Mouse (Mus musculus): ENCODE measurements around the gene Tesk1. TPM values are rescaled to one million over a fixed set of nuclear protein-coding genes. Genes with fewer than 3 reads are reported as not detected.
A peak's percentile ranks its signal among the peaks of the same experiment; 100 is the strongest.

Tesk1 gene
- polyA plus RNA-seq, 1 experiment from 2014 or later = 19.0 TPM

GRCm38 (mm10) chr4:43401486-43401885 lies 40.3 kb upstream of the Tesk1 start:
- H3K4me3 ChIP-seq (ENCODE audit: low read depth, low read length) = no peak overlapping the region
- H3K4me1 ChIP-seq (ENCODE audit: control insufficient read depth, insufficient read depth, low read length) = peaks cover 18% of the 10 kb centered on the region
- H3K27me3 ChIP-seq (ENCODE audit: control insufficient read depth, insufficient read depth, low read length) = no peaks in the 10 kb centered on the region
- H3K36me3 ChIP-seq (ENCODE audit: control insufficient read depth, insufficient read depth, low read length) = no peaks in the 10 kb centered on the region
- no peaks in the 10 kb centered on the region for H3K9me3 ChIP-seq (ENCODE audit: control insufficient read depth, low read length)
- no peak overlapping the region for H3K27ac ChIP-seq (ENCODE audit: low read depth, low read length)
- no peak overlapping the region for H3K4me2 ChIP-seq (ENCODE audit: low read depth, low read length)
- no peak for ATAC-seq (ENCODE audit: low read depth)
- WGBS = 89% methylated on average over 10 of the region's 10 CpGs
- no peak overlapping the region for H3K9ac ChIP-seq (replicated peaks; ENCODE audit: low read depth, low read length)

GRCm38 (mm10) chr4:43402212-43402611 lies 39.5 kb upstream of the Tesk1 start:
- no peaks in the 10 kb centered on the region for H3K36me3 ChIP-seq (ENCODE audit: control insufficient read depth, insufficient read depth, low read length)
- H3K4me3 ChIP-seq (ENCODE audit: low read depth, low read length) = no peak overlapping the region
- H3K27ac ChIP-seq (ENCODE audit: low read depth, low read length) = no peak overlapping the region
- ATAC-seq (ENCODE audit: low read depth) = no peak
- H3K9me3 ChIP-seq (ENCODE audit: control insufficient read depth, low read length) = no peaks in the 10 kb centered on the region
- H3K4me1 ChIP-seq (ENCODE audit: control insufficient read depth, insufficient read depth, low read length) = peaks cover 18% of the 10 kb centered on the region
- no peak overlapping the region for H3K4me2 ChIP-seq (ENCODE audit: low read depth, low read length)
- WGBS = 83% methylated on average over 9 of the region's 9 CpGs
- H3K9ac ChIP-seq (replicated peaks; ENCODE audit: low read depth, low read length) = no peak overlapping the region
- no peaks in the 10 kb centered on the region for H3K27me3 ChIP-seq (ENCODE audit: control insufficient read depth, insufficient read depth, low read length)

DNA sequence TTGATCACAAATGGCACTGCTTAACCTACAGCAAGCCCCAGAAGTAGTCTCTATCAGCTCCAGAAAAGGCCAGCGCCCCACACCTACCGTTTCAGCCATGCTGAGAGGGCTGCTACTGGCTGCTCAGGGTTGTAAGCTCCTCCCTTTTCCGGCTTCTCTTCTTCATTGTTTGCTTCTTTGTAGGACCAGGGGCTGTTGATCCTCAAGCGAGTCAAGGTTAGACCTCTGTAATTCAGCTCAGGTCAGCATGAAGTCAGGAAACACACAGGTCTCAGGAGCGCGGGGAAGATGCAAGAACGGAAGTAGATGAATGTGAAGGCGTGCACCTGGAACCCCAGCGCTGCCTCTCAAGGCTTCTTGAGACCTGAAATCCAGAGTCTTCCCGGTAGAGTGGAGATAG lies 37.0 kb upstream of the Tesk1 start:
- WGBS = 93% methylated on average over 10 of the region's 10 CpGs
- no peaks in the 10 kb centered on the region for H3K9me3 ChIP-seq (ENCODE audit: control insufficient read depth, low read length)
- no peaks in the 10 kb centered on the region for H3K36me3 ChIP-seq (ENCODE audit: control insufficient read depth, insufficient read depth, low read length)
- H3K4me2 ChIP-seq (ENCODE audit: low read depth, low read length) = no peak overlapping the region
- H3K27me3 ChIP-seq (ENCODE audit: control insufficient read depth, insufficient read depth, low read length) = no peaks in the 10 kb centered on the region
- no peak overlapping the region for H3K9ac ChIP-seq (replicated peaks; ENCODE audit: low read depth, low read length)
- H3K27ac ChIP-seq (ENCODE audit: low read depth, low read length) = no peak overlapping the region
- no peak for ATAC-seq (ENCODE audit: low read depth)
- H3K4me3 ChIP-seq (ENCODE audit: low read depth, low read length) = no peak overlapping the region
- peaks cover 23% of the 10 kb centered on the region for H3K4me1 ChIP-seq (ENCODE audit: control insufficient read depth, insufficient read depth, low read length)

DNA sequence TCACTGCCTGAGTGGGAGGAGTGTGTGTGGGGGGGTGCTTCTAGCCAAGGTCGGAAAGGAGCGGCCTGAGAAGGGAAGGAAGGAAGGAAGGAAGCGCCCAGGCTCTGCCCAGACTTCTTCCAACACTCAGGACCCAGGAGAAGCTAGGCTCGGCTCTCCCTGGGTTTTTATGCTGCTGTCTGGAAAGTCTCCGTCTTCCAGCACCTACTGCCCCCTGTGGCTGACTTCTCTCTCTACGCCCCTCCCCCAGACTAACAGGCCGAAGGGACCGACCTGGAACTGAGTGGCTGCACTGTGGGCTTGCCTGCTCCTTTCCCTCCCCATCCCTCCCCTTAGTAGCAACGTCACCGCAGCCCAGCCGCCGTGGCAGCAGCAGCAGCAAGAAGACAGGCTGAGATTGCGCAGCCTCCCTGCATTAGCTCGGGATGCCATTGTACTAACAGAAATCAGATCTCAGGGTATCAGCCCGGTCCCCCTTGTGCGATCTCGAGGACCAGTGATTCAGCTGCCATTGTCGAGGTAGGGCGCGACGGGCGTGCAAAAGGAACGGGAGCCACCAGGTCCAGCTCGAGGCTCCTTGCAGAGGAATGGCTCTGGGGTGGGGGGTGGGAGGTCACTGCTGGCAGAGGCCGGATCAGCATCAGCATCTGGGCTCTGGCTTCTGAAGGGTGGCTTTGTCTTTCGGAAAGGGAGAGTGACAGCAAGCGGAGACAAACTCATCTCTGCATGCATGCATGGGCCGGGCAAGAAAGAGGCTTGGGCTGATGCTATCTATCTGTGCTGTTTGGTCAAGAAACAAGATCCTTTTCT lies 35.4 kb upstream of the Tesk1 start:
- 2% methylated on average over 27 of the region's 28 CpGs for WGBS
- Histone ChIP-seq H3K4me2 (ENCODE audit: low read depth, low read length) (peak overlapping the region; percentile 71), H3K36me3 (ENCODE audit: control insufficient read depth, insufficient read depth, low read length) (no peaks in the 10 kb centered on the region), H3K4me3 (ENCODE audit: low read depth, low read length) (peak overlapping the region; percentile 62), H3K9ac (replicated peaks; ENCODE audit: low read depth, low read length) (peak overlapping the region; percentile 92), H3K27me3 (ENCODE audit: control insufficient read depth, insufficient read depth, low read length) (no peaks in the 10 kb centered on the region), H3K9me3 (ENCODE audit: control insufficient read depth, low read length) (no peaks in the 10 kb centered on the region), H3K27ac (ENCODE audit: low read depth, low read length) (peak overlapping the region; percentile 98), H3K4me1 (ENCODE audit: control insufficient read depth, insufficient read depth, low read length) (peaks cover 23% of the 10 kb centered on the region)
- ATAC-seq (ENCODE audit: low read depth) = peak; percentile 95

DNA sequence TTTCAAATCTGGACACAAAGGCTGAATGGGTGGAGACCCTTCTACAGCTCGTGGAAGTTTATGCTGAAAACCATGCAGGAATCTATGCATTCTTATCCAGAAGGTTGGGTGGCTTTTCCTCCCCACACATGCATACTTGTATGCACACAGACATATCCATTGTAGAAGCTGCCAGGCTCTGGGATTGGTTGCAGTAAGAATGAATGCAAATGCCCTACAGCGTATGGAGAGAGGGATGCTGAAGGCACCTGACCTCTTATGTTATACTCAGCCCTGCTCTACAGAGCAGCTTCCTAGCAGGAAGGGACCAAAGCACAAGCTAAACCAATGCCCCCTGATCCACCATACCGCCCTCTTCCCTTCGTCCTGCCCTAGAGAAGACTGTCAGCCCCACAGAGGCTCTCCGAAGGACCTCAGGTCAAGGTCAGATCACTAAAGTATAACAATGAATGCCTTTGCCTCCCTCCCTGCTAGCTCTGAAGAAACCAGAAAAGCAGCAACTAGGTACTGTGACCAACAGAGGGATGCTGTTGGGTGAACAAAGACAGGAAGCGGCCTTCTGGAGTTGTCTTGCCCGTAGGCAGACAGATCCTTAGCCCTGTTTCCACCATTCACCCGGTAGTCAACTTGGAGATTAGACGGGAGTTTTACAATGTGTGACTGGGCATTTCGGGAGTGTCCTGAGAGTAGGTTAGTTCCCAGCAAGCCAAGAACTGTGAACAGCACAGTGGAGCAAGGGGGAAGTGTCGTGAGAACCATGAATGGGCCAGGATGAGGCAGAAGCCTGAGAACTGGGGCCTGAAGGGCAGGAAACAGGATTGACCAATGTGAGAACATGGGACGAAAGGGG lies 34.4 kb upstream of the Tesk1 start:
- Histone ChIP-seq H3K9me3 (ENCODE audit: control insufficient read depth, low read length) (no peaks in the 10 kb centered on the region), H3K27me3 (ENCODE audit: control insufficient read depth, insufficient read depth, low read length) (no peaks in the 10 kb centered on the region), H3K4me2 (ENCODE audit: low read depth, low read length) (peak overlapping the region; percentile 71), H3K9ac (replicated peaks; ENCODE audit: low read depth, low read length) (peak overlapping the region; percentile 92), H3K36me3 (ENCODE audit: control insufficient read depth, insufficient read depth, low read length) (no peaks in the 10 kb centered on the region), H3K4me3 (ENCODE audit: low read depth, low read length) (peak overlapping the region; percentile 62), H3K4me1 (ENCODE audit: control insufficient read depth, insufficient read depth, low read length) (peaks cover 23% of the 10 kb centered on the region), H3K27ac (ENCODE audit: low read depth, low read length) (peak overlapping the region; percentile 98)
- 55% methylated on average over 12 of the region's 12 CpGs for WGBS
- ATAC-seq (ENCODE audit: low read depth) = peak; percentile 79

- 89% methylated on average over 14 of the region's 14 CpGs for WGBS
- H3K27ac ChIP-seq (ENCODE audit: low read depth, low read length) = no peak overlapping the region
Measured at GRCm38 (mm10) chr4:43414761-43415160, 27.0 kb upstream of the Tesk1 start.

DNA sequence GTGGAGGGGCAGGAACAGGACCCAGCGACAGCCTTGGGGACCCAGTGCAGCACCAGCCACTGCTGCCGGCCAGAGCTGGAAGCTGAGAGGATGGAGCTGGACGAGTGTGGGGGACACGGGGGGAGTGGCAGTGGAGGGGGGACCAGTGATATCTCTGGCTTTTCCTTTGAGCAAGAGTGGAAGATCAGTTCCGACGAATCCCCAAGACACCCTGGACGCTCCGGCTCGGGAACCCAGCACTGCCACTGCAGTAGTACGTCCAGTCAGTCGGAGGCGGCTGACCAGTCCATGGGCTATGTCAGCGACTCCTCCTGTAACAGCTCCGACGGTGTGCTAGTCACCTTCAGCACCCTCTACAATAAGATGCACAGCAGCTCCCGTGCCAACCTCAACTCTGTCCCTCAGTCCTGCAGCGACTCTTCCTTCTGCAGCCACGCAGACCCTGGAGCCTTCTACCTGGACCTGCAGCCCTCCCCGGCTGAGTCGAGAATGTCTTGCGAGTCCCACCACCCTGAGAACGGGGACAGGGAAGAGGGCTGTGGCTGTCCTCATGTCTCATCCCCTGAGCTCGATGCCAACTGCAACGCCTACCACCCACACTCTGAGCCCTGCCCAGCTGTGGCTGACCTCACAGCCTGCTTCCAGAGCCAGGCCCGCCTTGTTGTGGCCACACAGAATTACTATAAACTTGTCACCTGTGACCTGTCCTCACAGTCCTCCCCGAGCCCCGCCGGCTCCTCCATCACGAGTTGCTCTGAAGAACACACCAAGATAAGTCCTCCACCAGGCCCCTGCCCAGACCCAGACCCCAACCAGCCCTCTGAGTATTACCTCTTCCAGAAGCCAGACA lies 26.3 kb upstream of the Tesk1 start:
- Histone ChIP-seq H3K4me1 (ENCODE audit: control insufficient read depth, insufficient read depth, low read length) (no peaks in the 10 kb centered on the region), H3K27me3 (ENCODE audit: control insufficient read depth, insufficient read depth, low read length) (no peaks in the 10 kb centered on the region), H3K9me3 (ENCODE audit: control insufficient read depth, low read length) (no peaks in the 10 kb centered on the region), H3K9ac (replicated peaks; ENCODE audit: low read depth, low read length) (no peak overlapping the region), H3K4me2 (ENCODE audit: low read depth, low read length) (no peak overlapping the region), H3K36me3 (ENCODE audit: control insufficient read depth, insufficient read depth, low read length) (peaks cover 32% of the 10 kb centered on the region), H3K4me3 (ENCODE audit: low read depth, low read length) (no peak overlapping the region), H3K27ac (ENCODE audit: low read depth, low read length) (no peak overlapping the region)
- 93% methylated on average over 29 of the region's 29 CpGs for WGBS
- ATAC-seq (ENCODE audit: low read depth) = no peak

More at GRCm38 (mm10) chr4:43414761-43415160, 27.0 kb upstream of the Tesk1 start:
- H3K4me1 ChIP-seq (ENCODE audit: control insufficient read depth, insufficient read depth, low read length) = no peaks in the 10 kb centered on the region
- peaks cover 32% of the 10 kb centered on the region for H3K36me3 ChIP-seq (ENCODE audit: control insufficient read depth, insufficient read depth, low read length)
- H3K27me3 ChIP-seq (ENCODE audit: control insufficient read depth, insufficient read depth, low read length) = no peaks in the 10 kb centered on the region
- no peaks in the 10 kb centered on the region for H3K9me3 ChIP-seq (ENCODE audit: control insufficient read depth, low read length)
- ATAC-seq (ENCODE audit: low read depth) = no peak
- H3K9ac ChIP-seq (replicated peaks; ENCODE audit: low read depth, low read length) = no peak overlapping the region
- H3K4me2 ChIP-seq (ENCODE audit: low read depth, low read length) = no peak overlapping the region
- H3K4me3 ChIP-seq (ENCODE audit: low read depth, low read length) = no peak overlapping the region

DNA sequence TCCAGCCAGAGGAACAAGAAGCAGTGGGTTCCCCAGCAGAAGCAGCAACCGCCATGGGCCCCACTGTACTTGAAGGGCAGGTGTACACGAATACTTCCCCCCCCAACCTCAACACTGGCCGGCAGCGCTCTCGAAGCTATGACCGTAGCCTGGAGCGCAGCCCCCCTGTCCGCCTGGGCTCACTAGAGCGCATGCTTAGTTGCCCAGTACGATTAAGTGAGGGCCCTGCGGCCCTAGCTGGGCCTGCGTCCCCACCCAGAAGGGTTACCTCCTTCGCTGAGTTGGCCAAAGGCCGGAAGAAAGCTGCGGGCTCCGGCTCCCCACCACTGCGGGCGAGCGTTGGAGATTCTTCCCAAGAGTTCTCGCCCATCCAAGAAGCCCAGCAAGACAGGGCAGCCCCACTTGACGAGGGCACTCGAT lies 25.7 kb upstream of the Tesk1 start:
- 96% methylated on average over 22 of the region's 22 CpGs for WGBS
- Histone ChIP-seq H3K4me2 (ENCODE audit: low read depth, low read length) (no peak overlapping the region), H3K9me3 (ENCODE audit: control insufficient read depth, low read length) (no peaks in the 10 kb centered on the region), H3K27me3 (ENCODE audit: control insufficient read depth, insufficient read depth, low read length) (no peaks in the 10 kb centered on the region), H3K27ac (ENCODE audit: low read depth, low read length) (no peak overlapping the region), H3K4me1 (ENCODE audit: control insufficient read depth, insufficient read depth, low read length) (no peaks in the 10 kb centered on the region), H3K9ac (replicated peaks; ENCODE audit: low read depth, low read length) (no peak overlapping the region), H3K36me3 (ENCODE audit: control insufficient read depth, insufficient read depth, low read length) (peaks cover 32% of the 10 kb centered on the region), H3K4me3 (ENCODE audit: low read depth, low read length) (no peak overlapping the region)
- no peak for ATAC-seq (ENCODE audit: low read depth)

Measured in neural tube, embryonic 14.5 days (tissue).